10 mouse cellular contexts compared by ENCODE assay signal in the genomic region with DNA sequence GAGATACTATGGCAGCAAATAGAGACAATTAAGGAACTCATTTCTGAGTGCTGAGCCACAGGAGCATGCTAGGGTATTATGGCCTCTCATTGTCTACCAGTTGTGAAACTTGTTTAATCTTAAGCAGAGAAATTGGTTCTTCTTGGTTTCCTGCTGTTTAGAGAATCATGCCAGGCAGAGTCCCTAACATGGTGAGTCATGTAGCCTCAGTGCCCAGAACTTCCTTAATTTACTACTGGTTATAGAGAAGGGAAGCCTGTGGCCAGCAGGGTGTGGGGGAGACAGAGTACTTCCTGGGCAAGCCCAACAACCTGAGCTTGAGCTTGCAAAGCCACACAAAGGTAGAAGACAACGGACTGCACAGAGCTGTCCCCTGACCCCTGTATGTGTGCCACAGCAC.
DNase-seq lines count a peak whose midpoint lies in the region; ATAC-seq and TF ChIP-seq lines count a peak whose summit lies in the region.
"Had no signal": no experiment of that assay in that cellular context is flagged by ENCODE, and none has a peak within 500 bp of the region (broad histone marks: within the 10 kb centered on the region; RNA-seq: fewer than 3 reads in every experiment).

No protein-coding gene starts in this region.

- no peaks in the 10 kb centered on the region for H3K36me3 ChIP-seq in intestine, embryonic 16.5 days (ENCODE audit: control insufficient read depth, insufficient read depth, low read length)
- H3K36me3 ChIP-seq in limb, embryonic 10.5 days, result no peaks in the 10 kb centered on the region
- H3K36me3 ChIP-seq: lung, embryonic 15.5 days had no signal

- 6% methylated on average over 1 of the region's 1 CpGs for WGBS in bone marrow, adult 2 months
- 86% methylated on average over 1 of the region's 1 CpGs for WGBS in intestine, embryonic 16.5 days
- 94% methylated on average over 1 of the region's 1 CpGs for WGBS in limb, embryonic 10.5 days

- H3K27me3 ChIP-seq in intestine, embryonic 16.5 days (replicated peaks; ENCODE audit: control insufficient read depth, insufficient read depth, low read length), result no peaks in the 10 kb centered on the region
- H3K27me3 ChIP-seq in limb, embryonic 10.5 days (ENCODE audit: low read depth, poor library complexity, severe bottlenecking), result no peaks in the 10 kb centered on the region
- H3K27me3 ChIP-seq: lung, embryonic 15.5 days had no signal

- H3K27ac ChIP-seq in bone marrow, adult 2 months (ENCODE audit: control insufficient read depth, insufficient read depth, low read depth, low read length, poor library complexity), result no peak overlapping the region; the same call in 1 of the 2 replicates
- no peak overlapping the region for H3K27ac ChIP-seq in intestine, embryonic 16.5 days (ENCODE audit: low read length)
- no peak overlapping the region for H3K27ac ChIP-seq in limb, embryonic 10.5 days
- H3K27ac ChIP-seq: lung, embryonic 15.5 days had no signal

- no peak overlapping the region for H3K4me3 ChIP-seq in bone marrow, adult 2 months (replicated peaks; ENCODE audit: control insufficient read depth, low read depth, low read length)
- no peak overlapping the region for H3K4me3 ChIP-seq in intestine, embryonic 16.5 days (ENCODE audit: low read length)
- H3K4me3 ChIP-seq in limb, embryonic 10.5 days, result no peak overlapping the region
- H3K4me3 ChIP-seq: lung, embryonic 15.5 days had no signal

- TF ChIP-seq POLR2A in bone marrow, adult 2 months (IDR thresholded peaks at IDR 0.05; ENCODE audit: borderline replicate concordance, control insufficient read depth, low read depth, low read length), result no peak

- peak; percentile 59 for DNase-seq in layer of hippocampus, adult 9-11 months
- no peak for DNase-seq in layer of hippocampus, adult 18-20 months (ENCODE audit: low spot score in 2 of 2)
- peak; percentile 62 for DNase-seq in MEL-GATA-1-ER (ENCODE audit: extremely low read depth, low read depth)
- no peak for DNase-seq in limb, embryonic 10.5 days (ENCODE audit: low spot score)
- DNase-seq: cerebellum, postnatal 10 days; right cerebral cortex, postnatal 25 days had no signal

- no peak overlapping the region for H3K4me2 ChIP-seq in intestine, embryonic 16.5 days (ENCODE audit: low read depth, low read length)
- H3K4me2 ChIP-seq: lung, embryonic 15.5 days had no signal

- H3K9me3 ChIP-seq in intestine, embryonic 16.5 days (ENCODE audit: control insufficient read depth, low read length), result no peaks in the 10 kb centered on the region
- no peaks in the 10 kb centered on the region for H3K9me3 ChIP-seq in limb, embryonic 10.5 days (replicated peaks)
- H3K9me3 ChIP-seq: lung, embryonic 15.5 days had no signal

- no peak overlapping the region for H3K9ac ChIP-seq in intestine, embryonic 16.5 days (ENCODE audit: low read depth, low read length)
- H3K9ac ChIP-seq: lung, embryonic 15.5 days had no signal

- peak; percentile 100 for ATAC-seq in megakaryocyte progenitor cell, adult 5-6 weeks (replicated peaks; ENCODE audit: poor library complexity)
- no peak for ATAC-seq in intestine, embryonic 16.5 days

- TF ChIP-seq CTCF in bone marrow, adult 2 months (IDR thresholded peaks at IDR 0.05; ENCODE audit: control insufficient read depth, insufficient read depth, low read length), result peak; percentile 26; the same call in 1 of the 2 replicates

- H3K4me1 ChIP-seq in bone marrow, adult 2 months (ENCODE audit: control insufficient read depth, insufficient read depth, low read length), result peaks cover 1% of the 10 kb centered on the region; the same call in 1 of the 2 replicates
- H3K4me1 ChIP-seq in intestine, embryonic 16.5 days (ENCODE audit: control insufficient read depth, insufficient read depth, low read length), result no peaks in the 10 kb centered on the region
- H3K4me1 ChIP-seq in limb, embryonic 10.5 days, result peaks cover 8% of the 10 kb centered on the region
- H3K4me1 ChIP-seq: lung, embryonic 15.5 days had no signal

Comparison
In these comparisons a context has a peak if more than half of its experiments do, and no peak if none do; other contexts are left out.
1. DNase-seq: peak in layer of hippocampus, adult 9-11 months (single experiment) and MEL-GATA-1-ER (single experiment); none in layer of hippocampus, adult 18-20 months (0 of 2) and limb, embryonic 10.5 days (single experiment).